Mouse (Mus musculus) bone marrow macrophage, adult 2 months (primary cell): ENCODE measurements around the gene Mtif2.

Experiments used
- CTCF ChIP-seq: IDR thresholded peaks from 2 replicates; pipeline ENCODE4 v1.5.1; 2012; ENCODE audit warnings: low read depth, mild to moderate bottlenecking, low read length, moderate library complexity
- POLR2A ChIP-seq: IDR thresholded peaks from 2 replicates; pipeline ENCODE4 v1.6.1; 2012; ENCODE audit warnings: mild to moderate bottlenecking, low read depth, low read length, borderline replicate concordance

- no peak for TF ChIP-seq POLR2A
- no peak for TF ChIP-seq CTCF
Measured at GRCm38 (mm10) chr11:29549425-29549778, 23.2 kb downstream of the Mtif2 start.
